Mouse (Mus musculus) G1E (cell line): ENCODE measurements at regions not wholly inside any gene's neighbourhood (a gene's known extent, or its start where the extent isn't known, plus 50 kb on each side); places are given as distances from the start of the nearest gene placed in this dataset.

Experiments used
- CTCF ChIP-seq: IDR thresholded peaks from 2 replicates; pipeline ENCODE4 v1.5.1; 2012; ENCODE audit warnings: low read depth, low read length, inconsistent platforms, mixed read lengths
- GATA1 ChIP-seq: IDR thresholded peaks from 2 replicates; pipeline ENCODE4 v1.6.1; 2012; ENCODE audit warnings: borderline replicate concordance, low read length, inconsistent platforms, mixed read lengths
- POLR2AphosphoS5 ChIP-seq: IDR thresholded peaks from 2 replicates; pipeline ENCODE4 v1.6.1; 2012; ENCODE audit warnings: low read depth, low read length, inconsistent platforms; ENCODE audit not compliant: insufficient replicate concordance
- TAL1 ChIP-seq: conservative IDR thresholded peaks from 2 replicates; pipeline ENCODE4 v1.6.1; 2012; ENCODE audit warnings: low read depth, low read length, inconsistent platforms, mixed read lengths

DNA sequence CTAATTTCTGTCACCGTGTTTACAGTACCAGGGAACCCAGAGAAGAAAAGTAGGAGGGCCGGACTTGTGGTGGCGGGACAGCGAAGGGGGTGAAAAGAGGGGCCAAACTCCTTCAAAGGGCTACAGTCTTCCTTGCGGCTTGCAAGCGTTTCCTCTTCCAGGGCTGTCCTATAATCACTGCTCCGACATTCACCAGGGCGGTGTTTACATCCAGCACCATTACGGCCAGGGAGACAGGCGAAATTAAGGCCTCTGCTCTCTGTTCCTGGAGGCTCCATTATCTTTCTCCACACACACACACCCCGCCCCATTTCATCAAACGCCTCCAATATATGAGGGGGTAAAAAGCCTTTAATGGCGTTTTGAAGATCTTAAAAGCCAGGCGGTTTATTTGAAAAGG lies 162.8 kb upstream of the Tbx3 start:
- TF ChIP-seq CTCF, result no peak
- no peak for TF ChIP-seq POLR2AphosphoS5
- TF ChIP-seq TAL1, result no peak
- TF ChIP-seq GATA1, result no peak
